Mouse (Mus musculus) hematopoietic stem cell, adult 5-6 weeks (primary cell): ENCODE data around the gene Tmsb15a. TPM values are rescaled to one million over a fixed set of nuclear protein-coding genes. Genes with fewer than 3 reads are reported as not detected.

Source experiments
- total RNA-seq: library from RNA; stranded (forward); fragments of 172-1452, 232-1000 nt; gene quantifications from 2 replicates; pipeline ENCODE4 v1.2.3, GENCODE M21; 2017

Gene Tmsb15a
- total RNA-seq, 1 experiment from 2014 or later: not detected

Other genes starting within 250 kb of the Tmsb15a start
- gene AV320801, start 230.7 kb downstream of the Tmsb15a start, total RNA-seq: 0.19 and 0.30 TPM in 2 replicates
- gene Nxf7, start 126.5 kb downstream of the Tmsb15a start, total RNA-seq: 0.38 and 1.2 TPM in 2 replicates
- not detected in 2 replicates for gene Prame, start 97.6 kb downstream of the Tmsb15a start, total RNA-seq
- not detected in 2 replicates for gene Tcp11x2, start 31.5 kb downstream of the Tmsb15a start, total RNA-seq
- gene Armcx5, start 17.5 kb upstream of the Tmsb15a start, total RNA-seq: 11.3 and 18.4 TPM in 2 replicates
- 82.7 and 85.2 TPM in 2 replicates for gene Gprasp1, start 17.5 kb upstream of the Tmsb15a start, total RNA-seq
- gene Bhlhb9, start 72.3 kb upstream of the Tmsb15a start, total RNA-seq: 40.1 and 52.0 TPM in 2 replicates
- gene Gprasp2, start 113.8 kb upstream of the Tmsb15a start, total RNA-seq: 12.4 and 26.8 TPM in 2 replicates